Mouse (Mus musculus): Measurements from ENCODE around the gene Ppfibp1. TPM values are rescaled to one million over a fixed set of nuclear protein-coding genes. Genes with fewer than 3 reads are reported as not detected.

Ppfibp1 gene
- total and polyA plus RNA-seq, 2 experiments, result 6.9 to 20.8 TPM

GRCm38 (mm10) chr6:146903632-146904031 is 15.3 kb downstream of the Ppfibp1 start:
- 16% methylated on average over 2 of the region's 2 CpGs for WGBS
- Histone ChIP-seq H3K9ac (ENCODE audit: low read depth, low read length) (no peak overlapping the region), H3K4me3 (ENCODE audit: insufficient read depth, low read depth, low read length) (no peak overlapping the region), H3K4me1 (ENCODE audit: control insufficient read depth, insufficient read depth, low read length) (peaks cover 36% of the 10 kb centered on the region), H3K27me3 (ENCODE audit: control insufficient read depth, insufficient read depth, low read length) (no peaks in the 10 kb centered on the region), H3K79me2 (ENCODE audit: control insufficient read depth, insufficient read depth, low read length) (peaks cover 12% of the 10 kb centered on the region; the same call in 1 of the 2 replicates), H3K36me3 (ENCODE audit: control insufficient read depth, insufficient read depth, low read length) (no peaks in the 10 kb centered on the region), H3K27ac (replicated peaks; ENCODE audit: insufficient read depth, low read depth, low read length) (peak overlapping the region; percentile 94)
- no peak for TF ChIP-seq CTCF (IDR thresholded peaks at IDR 0.05; ENCODE audit: low read depth, low read length)
- TF ChIP-seq POLR2A (IDR thresholded peaks at IDR 0.05; ENCODE audit: extremely low read depth, insufficient read depth, low read length), result no peak
- peak; percentile 93 for DNase-seq (ENCODE audit: extremely low read depth, low read depth, low spot score)

- Histone ChIP-seq H3K79me2 (ENCODE audit: control insufficient read depth, insufficient read depth, low read length) (peaks cover 18% of the 10 kb centered on the region; the same call in 1 of the 2 replicates), H3K36me3 (ENCODE audit: control insufficient read depth, insufficient read depth, low read length) (no peaks in the 10 kb centered on the region), H3K4me3 (ENCODE audit: insufficient read depth, low read depth, low read length) (no peak overlapping the region), H3K27ac (replicated peaks; ENCODE audit: insufficient read depth, low read depth, low read length) (peak overlapping the region; percentile 48; the same call in 1 of the 2 replicates), H3K27me3 (ENCODE audit: control insufficient read depth, insufficient read depth, low read length) (no peaks in the 10 kb centered on the region), H3K4me1 (ENCODE audit: control insufficient read depth, insufficient read depth, low read length) (peaks cover 44% of the 10 kb centered on the region), H3K9ac (ENCODE audit: low read depth, low read length) (no peak overlapping the region)
- peak; percentile 97 for DNase-seq (ENCODE audit: extremely low read depth, low read depth, low spot score)
- 29% methylated on average over 3 of the region's 3 CpGs for WGBS
- no peak for TF ChIP-seq POLR2A (IDR thresholded peaks at IDR 0.05; ENCODE audit: extremely low read depth, insufficient read depth, low read length)
- no peak for TF ChIP-seq CTCF (IDR thresholded peaks at IDR 0.05; ENCODE audit: low read depth, low read length)
These were observed 16.4 kb downstream of the Ppfibp1 start for GRCm38 (mm10) chr6:146904707-146905106.

GRCm38 (mm10) chr6:146906000-146906786 is 17.9 kb downstream of the Ppfibp1 start:
- H3K27ac ChIP-seq (replicated peaks; ENCODE audit: insufficient read depth, low read depth, low read length), result peak overlapping the region; percentile 24
- H3K9ac ChIP-seq (ENCODE audit: low read depth, low read length), result no peak overlapping the region
- H3K79me2 ChIP-seq (ENCODE audit: control insufficient read depth, insufficient read depth, low read length), result peaks cover 21% of the 10 kb centered on the region
- WGBS, result 74% methylated on average over 3 of the region's 3 CpGs
- no peaks in the 10 kb centered on the region for H3K36me3 ChIP-seq (ENCODE audit: control insufficient read depth, insufficient read depth, low read length)
- H3K27me3 ChIP-seq (ENCODE audit: control insufficient read depth, insufficient read depth, low read length), result no peaks in the 10 kb centered on the region
- TF ChIP-seq POLR2A (IDR thresholded peaks at IDR 0.05; ENCODE audit: extremely low read depth, insufficient read depth, low read length), result no peak
- no peak overlapping the region for H3K4me3 ChIP-seq (ENCODE audit: insufficient read depth, low read depth, low read length)
- peak; percentile 56 for DNase-seq (ENCODE audit: extremely low read depth, low read depth, low spot score)
- peaks cover 47% of the 10 kb centered on the region for H3K4me1 ChIP-seq (ENCODE audit: control insufficient read depth, insufficient read depth, low read length)

- H3K27ac ChIP-seq (replicated peaks; ENCODE audit: insufficient read depth, low read depth, low read length), result peak overlapping the region; percentile 74
- TF ChIP-seq CTCF (IDR thresholded peaks at IDR 0.05; ENCODE audit: low read depth, low read length) (no peak), POLR2A (IDR thresholded peaks at IDR 0.05; ENCODE audit: extremely low read depth, insufficient read depth, low read length) (no peak)
- H3K27me3 ChIP-seq (ENCODE audit: control insufficient read depth, insufficient read depth, low read length), result no peaks in the 10 kb centered on the region
- 37% methylated on average over 5 of the region's 5 CpGs for WGBS
- peaks cover 22% of the 10 kb centered on the region for H3K79me2 ChIP-seq (ENCODE audit: control insufficient read depth, insufficient read depth, low read length)
- no peak for DNase-seq (ENCODE audit: extremely low read depth, low read depth, low spot score)
- H3K4me3 ChIP-seq (ENCODE audit: insufficient read depth, low read depth, low read length), result no peak overlapping the region
- H3K9ac ChIP-seq (ENCODE audit: low read depth, low read length), result no peak overlapping the region
- no peaks in the 10 kb centered on the region for H3K36me3 ChIP-seq (ENCODE audit: control insufficient read depth, insufficient read depth, low read length)
- H3K4me1 ChIP-seq (ENCODE audit: control insufficient read depth, insufficient read depth, low read length), result peaks cover 53% of the 10 kb centered on the region
These were observed 18.9 kb downstream of the Ppfibp1 start for GRCm38 (mm10) chr6:146907061-146907794.

- no peak overlapping the region for H3K9ac ChIP-seq (ENCODE audit: low read depth, low read length)
- peaks cover 22% of the 10 kb centered on the region for H3K79me2 ChIP-seq (ENCODE audit: control insufficient read depth, insufficient read depth, low read length)
- peaks cover 57% of the 10 kb centered on the region for H3K4me1 ChIP-seq (ENCODE audit: control insufficient read depth, insufficient read depth, low read length)
- H3K4me3 ChIP-seq (ENCODE audit: insufficient read depth, low read depth, low read length), result no peak overlapping the region
- H3K27ac ChIP-seq (replicated peaks; ENCODE audit: insufficient read depth, low read depth, low read length), result peak overlapping the region; percentile 74
- TF ChIP-seq CTCF (IDR thresholded peaks at IDR 0.05; ENCODE audit: low read depth, low read length), result no peak
- no peak for TF ChIP-seq POLR2A (IDR thresholded peaks at IDR 0.05; ENCODE audit: extremely low read depth, insufficient read depth, low read length)
- WGBS, result 26% methylated on average over 1 of the region's 1 CpGs
- no peaks in the 10 kb centered on the region for H3K27me3 ChIP-seq (ENCODE audit: control insufficient read depth, insufficient read depth, low read length)
- DNase-seq (ENCODE audit: extremely low read depth, low read depth, low spot score), result peak; percentile 98
- no peaks in the 10 kb centered on the region for H3K36me3 ChIP-seq (ENCODE audit: control insufficient read depth, insufficient read depth, low read length)
These were observed 19.5 kb downstream of the Ppfibp1 start for GRCm38 (mm10) chr6:146907795-146908190.
